Mouse (Mus musculus): ENCODE results near the gene Cd63. TPM values are rescaled to one million over a fixed set of nuclear protein-coding genes. Genes with fewer than 3 reads are reported as not detected.

The Cd63 gene
- polyA plus RNA-seq, 1 experiment: 35.7 TPM

- TF ChIP-seq POLR2A (IDR thresholded peaks at IDR 0.05; ENCODE audit: low read depth, low read length) (no peak), CTCF (IDR thresholded peaks at IDR 0.05; ENCODE audit: extremely low read depth, insufficient read depth, insufficient read length, insufficient replicate concordance) (no peak)
- Histone ChIP-seq H3K4me1 (ENCODE audit: control insufficient read depth, insufficient read depth, insufficient read length) (0 out of 2 replicates have a peak, but pooled peaks cover 3% of the 10 kb centered on the region), H3K27ac (ENCODE audit: insufficient read depth, low read length) (no peak overlapping the region), H3K27me3 (ENCODE audit: control insufficient read depth, insufficient read depth, low read length) (peaks cover 8% of the 10 kb centered on the region; the same call in 1 of the 2 replicates), H3K4me3 (ENCODE audit: extremely low read depth, insufficient read depth, insufficient read length) (no peak overlapping the region), H3K36me3 (ENCODE audit: control insufficient read depth, insufficient read depth, low read length) (no peaks in the 10 kb centered on the region)
- no peak for DNase-seq (ENCODE audit: low read depth in 1 of 2, low spot score in 2 of 2)
- 51% methylated on average over 2 of the region's 2 CpGs for WGBS
Measured at GRCm38 (mm10) chr10:128931441-128931840, 30.7 kb downstream of the Cd63 start.

DNA sequence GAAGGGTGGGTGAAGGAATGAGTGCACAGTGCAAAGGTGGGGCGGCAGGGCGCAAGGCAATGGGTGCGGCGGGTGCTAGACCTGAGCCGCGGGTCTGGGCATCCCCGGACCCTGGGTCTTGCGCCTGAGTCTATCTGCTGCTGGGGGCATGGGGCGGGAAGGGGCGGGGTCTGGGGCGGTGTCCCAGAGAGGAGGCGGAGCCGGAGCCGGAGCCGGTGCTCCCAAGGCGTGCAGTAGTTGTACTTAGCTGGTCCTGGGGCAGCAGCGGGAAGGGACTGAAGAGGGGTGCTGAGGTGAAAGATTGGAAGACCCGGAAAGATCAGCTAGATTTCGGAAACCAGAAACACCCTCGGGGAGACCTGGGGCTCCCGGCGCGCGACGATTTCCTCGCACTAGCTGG lies 32.8 kb downstream of the Cd63 start, which contains the start of gene Itga7:
TSS of gene Itga7 (plus strand) at position 245 of the 400 bp plus-strand sequence.
- no peak for DNase-seq (ENCODE audit: low read depth in 1 of 2, low spot score in 2 of 2)
- TF ChIP-seq CTCF (IDR thresholded peaks at IDR 0.05; ENCODE audit: extremely low read depth, insufficient read depth, insufficient read length, insufficient replicate concordance) (no peak), POLR2A (IDR thresholded peaks at IDR 0.05; ENCODE audit: low read depth, low read length) (no peak)

DNA sequence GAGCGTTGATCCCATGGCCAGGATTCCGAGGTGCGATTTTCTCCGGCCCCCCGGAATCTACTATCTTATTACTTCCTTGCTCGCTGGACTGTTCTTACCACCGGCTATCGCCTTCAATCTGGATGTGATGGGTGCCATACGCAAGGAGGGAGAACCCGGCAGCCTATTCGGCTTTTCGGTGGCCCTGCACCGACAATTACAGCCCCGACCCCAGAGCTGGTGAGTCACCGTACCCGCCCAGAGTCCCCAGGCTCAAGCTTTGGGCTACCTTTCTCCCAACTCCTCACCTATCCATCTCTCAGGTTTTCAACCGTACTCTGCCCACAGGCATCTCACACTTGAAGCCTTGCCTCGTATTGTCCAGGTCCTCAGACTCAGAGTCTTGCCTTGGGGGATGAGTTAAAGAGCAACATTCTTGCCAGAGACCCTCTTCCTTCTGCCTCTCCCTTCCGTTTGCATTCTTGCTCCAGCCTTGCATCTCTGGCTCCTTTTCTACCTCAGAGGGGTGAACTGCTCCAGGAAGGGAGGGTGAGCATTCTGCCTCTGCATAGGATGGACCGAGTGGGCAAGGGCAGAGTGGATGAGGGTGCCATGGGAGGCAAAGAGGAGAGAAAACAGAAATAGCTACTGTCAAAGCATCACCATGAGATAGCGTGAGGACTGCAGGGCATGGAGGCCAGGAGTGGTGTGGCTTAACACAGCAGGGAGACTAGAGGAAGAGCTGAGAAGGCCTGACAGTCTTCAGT lies 33.4 kb downstream of the Cd63 start:
- peak overlapping the region; percentile 28; the same call in 1 of the 2 replicates for H3K4me3 ChIP-seq (ENCODE audit: extremely low read depth, insufficient read depth, insufficient read length)
- WGBS: 8% methylated on average over 21 of the region's 21 CpGs
- DNase-seq (ENCODE audit: low read depth in 1 of 2, low spot score in 2 of 2): no peak
- H3K27me3 ChIP-seq (ENCODE audit: control insufficient read depth, insufficient read depth, low read length): peaks cover 8% of the 10 kb centered on the region; the same call in 1 of the 2 replicates
- no peak overlapping the region for H3K27ac ChIP-seq (ENCODE audit: insufficient read depth, low read length)
- TF ChIP-seq CTCF (IDR thresholded peaks at IDR 0.05; ENCODE audit: extremely low read depth, insufficient read depth, insufficient read length, insufficient replicate concordance) (no peak), POLR2A (IDR thresholded peaks at IDR 0.05; ENCODE audit: low read depth, low read length) (no peak)
- 0 out of 2 replicates have a peak, but pooled peaks cover 3% of the 10 kb centered on the region for H3K4me1 ChIP-seq (ENCODE audit: control insufficient read depth, insufficient read depth, insufficient read length)
- H3K36me3 ChIP-seq (ENCODE audit: control insufficient read depth, insufficient read depth, low read length): no peaks in the 10 kb centered on the region

More for the DNA sequence above, 32.8 kb downstream of the Cd63 start, which contains the start of gene Itga7:
- 0 out of 2 replicates have a peak, but pooled peaks cover 3% of the 10 kb centered on the region for H3K4me1 ChIP-seq (ENCODE audit: control insufficient read depth, insufficient read depth, insufficient read length)
- peak within 1 kb of the TSS; percentile 28; the same call in 1 of the 2 replicates for H3K4me3 ChIP-seq (ENCODE audit: extremely low read depth, insufficient read depth, insufficient read length)
- H3K27me3 ChIP-seq (ENCODE audit: control insufficient read depth, insufficient read depth, low read length): peaks cover 8% of the 10 kb centered on the region; the same call in 1 of the 2 replicates
- H3K36me3 ChIP-seq (ENCODE audit: control insufficient read depth, insufficient read depth, low read length): no peaks in the 10 kb centered on the region
- 2% methylated on average over 26 of the region's 26 CpGs for WGBS
- H3K27ac ChIP-seq (ENCODE audit: insufficient read depth, low read length): no peak within 1 kb of the TSS

DNA sequence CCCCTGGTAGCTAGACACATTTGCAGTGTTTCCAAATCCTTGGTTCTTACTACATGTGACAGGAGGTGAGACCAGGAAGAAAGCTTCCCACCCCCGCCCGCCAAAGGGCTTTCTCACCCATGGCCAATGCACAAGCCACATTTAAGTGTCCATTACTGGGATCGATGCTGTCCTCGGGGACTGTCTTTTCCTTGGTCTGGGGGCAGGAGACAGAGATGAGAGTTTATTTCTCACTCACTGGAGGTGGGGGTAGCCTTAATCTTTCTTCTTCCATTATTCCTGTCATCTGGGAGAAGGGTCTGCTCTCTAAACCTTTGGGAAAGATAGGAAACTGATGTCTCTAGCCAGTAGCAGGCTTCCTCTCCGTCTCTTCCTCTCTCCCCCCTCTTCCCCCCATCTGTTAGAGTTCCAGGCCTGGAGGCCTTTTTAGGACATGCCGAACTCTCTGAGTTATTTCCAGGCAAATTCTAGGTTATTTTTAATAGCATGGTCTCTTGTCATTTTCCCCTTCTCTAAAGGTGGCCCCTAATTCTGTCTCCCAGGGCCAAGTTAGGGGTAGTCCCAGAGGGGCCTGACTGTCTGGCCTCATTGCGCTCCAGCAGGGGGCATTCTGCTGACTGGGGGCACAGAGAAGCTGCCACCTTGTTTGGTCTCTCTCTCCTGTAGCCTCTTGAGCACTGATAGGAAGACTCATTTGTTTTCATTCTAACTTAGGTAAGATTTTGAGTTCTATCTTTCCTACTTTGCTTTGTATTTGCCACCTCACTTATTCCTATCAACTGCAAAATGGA lies 34.4 kb downstream of the Cd63 start:
- TF ChIP-seq POLR2A (IDR thresholded peaks at IDR 0.05; ENCODE audit: low read depth, low read length) (no peak), CTCF (IDR thresholded peaks at IDR 0.05; ENCODE audit: extremely low read depth, insufficient read depth, insufficient read length, insufficient replicate concordance) (no peak)
- Histone ChIP-seq H3K4me1 (ENCODE audit: control insufficient read depth, insufficient read depth, insufficient read length) (0 out of 2 replicates have a peak, but pooled peaks cover 3% of the 10 kb centered on the region), H3K36me3 (ENCODE audit: control insufficient read depth, insufficient read depth, low read length) (no peaks in the 10 kb centered on the region), H3K4me3 (ENCODE audit: extremely low read depth, insufficient read depth, insufficient read length) (no peak overlapping the region), H3K27ac (ENCODE audit: insufficient read depth, low read length) (no peak overlapping the region), H3K27me3 (ENCODE audit: control insufficient read depth, insufficient read depth, low read length) (peaks cover 8% of the 10 kb centered on the region; the same call in 1 of the 2 replicates)
- 82% methylated on average over 7 of the region's 7 CpGs for WGBS
- DNase-seq (ENCODE audit: low read depth in 1 of 2, low spot score in 2 of 2): no peak

- H3K36me3 ChIP-seq (ENCODE audit: control insufficient read depth, insufficient read depth, low read length): no peaks in the 10 kb centered on the region
- WGBS: 78% methylated on average over 8 of the region's 8 CpGs
- peaks cover 8% of the 10 kb centered on the region; the same call in 1 of the 2 replicates for H3K27me3 ChIP-seq (ENCODE audit: control insufficient read depth, insufficient read depth, low read length)
- TF ChIP-seq POLR2A (IDR thresholded peaks at IDR 0.05; ENCODE audit: low read depth, low read length): no peak
- no peak for TF ChIP-seq CTCF (IDR thresholded peaks at IDR 0.05; ENCODE audit: extremely low read depth, insufficient read depth, insufficient read length, insufficient replicate concordance)
- no peak overlapping the region for H3K27ac ChIP-seq (ENCODE audit: insufficient read depth, low read length)
- H3K4me1 ChIP-seq (ENCODE audit: control insufficient read depth, insufficient read depth, insufficient read length): 0 out of 2 replicates have a peak, but pooled peaks cover 3% of the 10 kb centered on the region
- DNase-seq (ENCODE audit: low read depth in 1 of 2, low spot score in 2 of 2): no peak
- H3K4me3 ChIP-seq (ENCODE audit: extremely low read depth, insufficient read depth, insufficient read length): no peak overlapping the region
Measured at GRCm38 (mm10) chr10:128935826-128936440, 35.1 kb downstream of the Cd63 start.

DNA sequence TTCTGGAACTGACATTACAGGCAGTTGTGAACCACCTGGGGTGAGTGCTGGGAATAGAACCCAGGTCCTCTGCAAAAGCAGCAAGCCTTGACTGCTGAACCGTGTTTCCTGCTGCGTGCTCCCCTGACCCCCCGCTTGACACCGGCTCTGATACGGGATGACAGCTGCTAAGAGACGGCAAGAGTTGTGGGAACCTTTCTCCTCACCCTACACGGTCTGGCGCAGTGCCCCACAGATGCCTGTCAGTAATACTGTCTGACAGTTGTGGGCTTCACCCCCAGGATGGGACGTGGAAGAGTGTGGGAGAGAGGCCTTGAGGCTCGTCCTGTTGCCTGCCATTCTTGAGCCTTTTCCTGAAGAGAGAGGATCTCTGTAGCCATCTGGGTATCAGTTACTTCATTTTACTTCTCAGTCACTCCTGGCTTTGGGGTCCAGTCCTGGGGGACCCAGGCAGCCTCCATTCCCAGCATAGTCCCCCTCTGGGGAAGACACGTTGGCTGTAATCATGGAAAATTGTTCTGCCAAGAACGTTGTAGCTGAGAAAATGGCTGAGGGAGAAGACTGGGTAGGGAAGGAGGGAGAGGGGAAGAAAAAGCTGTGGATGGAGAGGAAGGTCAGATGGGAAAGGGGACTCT lies 37.1 kb downstream of the Cd63 start:
- DNase-seq (ENCODE audit: low read depth in 1 of 2, low spot score in 2 of 2): no peak
- Histone ChIP-seq H3K27me3 (ENCODE audit: control insufficient read depth, insufficient read depth, low read length) (peaks cover 8% of the 10 kb centered on the region; the same call in 1 of the 2 replicates), H3K36me3 (ENCODE audit: control insufficient read depth, insufficient read depth, low read length) (no peaks in the 10 kb centered on the region), H3K4me1 (ENCODE audit: control insufficient read depth, insufficient read depth, insufficient read length) (0 out of 2 replicates have a peak, but pooled peaks cover 3% of the 10 kb centered on the region), H3K4me3 (ENCODE audit: extremely low read depth, insufficient read depth, insufficient read length) (no peak overlapping the region), H3K27ac (ENCODE audit: insufficient read depth, low read length) (no peak overlapping the region)
- TF ChIP-seq CTCF (IDR thresholded peaks at IDR 0.05; ENCODE audit: extremely low read depth, insufficient read depth, insufficient read length, insufficient replicate concordance) (no peak), POLR2A (IDR thresholded peaks at IDR 0.05; ENCODE audit: low read depth, low read length) (no peak)
- 74% methylated on average over 12 of the region's 12 CpGs for WGBS
